Mouse (Mus musculus) ovary, adult 18-20 months (tissue): ENCODE data around the gene Kank1.
"Not testable (repeated sequence)": the region's sequence is repeated elsewhere in the genome, so short reads cannot be mapped to it uniquely, and the experiment has no call there.

Source experiments
- DNase-seq: peaks from one replicate; pipeline ENCODE4 v3.0.0; 2022; ENCODE audit warnings: low spot score, mixed read lengths

Gene Kank1

GRCm38 (mm10) chr19:25440736-25441135 is 204.0 kb downstream of the Kank1 start:
- DNase-seq, result no peak

- peak; percentile 26 for DNase-seq
Measured at GRCm38 (mm10) chr19:25445054-25445453, 208.3 kb downstream of the Kank1 start.

- DNase-seq, result no peak
Measured at GRCm38 (mm10) chr19:25445842-25446241, 209.1 kb downstream of the Kank1 start.

GRCm38 (mm10) chr19:25446683-25447082 is 209.9 kb downstream of the Kank1 start:
- DNase-seq, result no peak

GRCm38 (mm10) chr19:25447373-25447772 is 210.6 kb downstream of the Kank1 start:
- DNase-seq, result no peak

GRCm38 (mm10) chr19:25450869-25451629 is 214.3 kb downstream of the Kank1 start:
- DNase-seq, result no peak

- DNase-seq, result no peak
Measured at GRCm38 (mm10) chr19:25453146-25453545, 216.4 kb downstream of the Kank1 start.

GRCm38 (mm10) chr19:25460760-25461159 is 224.0 kb downstream of the Kank1 start:
- DNase-seq, result no peak

GRCm38 (mm10) chr19:25461553-25462320 is 225.0 kb downstream of the Kank1 start:
- no peak for DNase-seq

GRCm38 (mm10) chr19:25475806-25476205 is 239.0 kb downstream of the Kank1 start:
- not testable (repeated sequence) for DNase-seq

GRCm38 (mm10) chr19:25479152-25479669 is 242.4 kb downstream of the Kank1 start:
- no peak for DNase-seq

- no peak for DNase-seq
Measured at GRCm38 (mm10) chr19:25480820-25481219, 244.0 kb downstream of the Kank1 start.
